Mouse (Mus musculus) forebrain, embryonic 13.5 days (tissue): ENCODE results near the gene Dgcr8. TPM values are rescaled to one million over a fixed set of nuclear protein-coding genes. Genes with fewer than 3 reads are reported as not detected.
A peak's percentile ranks its signal among the peaks of the same experiment; 100 is the strongest.

ENCODE experiments used
- ATAC-seq: fragments of 200-750 bp; cut with Nextera tagmentation; 2 replicates; pipeline ENCODE4 v1.8.0; 2017
- H3K27ac ChIP-seq: fragments of 300-500 bp; sonication (generic); 2 replicates; pipeline ENCODE4 v1.5.1; 2015; ENCODE audit warnings: inconsistent platforms, mild to moderate bottlenecking, moderate library complexity
- H3K27me3 ChIP-seq: fragments of 300-500 bp; sonication (generic); 2 replicates; pipeline ENCODE4 v1.6.1; 2015; ENCODE audit warnings: mild to moderate bottlenecking, inconsistent platforms
- H3K36me3 ChIP-seq: fragments of 300-500 bp; sonication (generic); 2 replicates; pipeline ENCODE4 v1.6.1; 2015; ENCODE audit warnings: mild to moderate bottlenecking, inconsistent platforms; ENCODE audit not compliant: poor library complexity, severe bottlenecking
- H3K4me1 ChIP-seq: fragments of 300-500 bp; sonication (generic); 2 replicates; pipeline ENCODE4 v1.6.1; 2015; ENCODE audit warnings: inconsistent platforms
- H3K4me2 ChIP-seq: fragments of 300-500 bp; sonication (generic); 2 replicates; pipeline ENCODE4 v1.6.1; 2015; ENCODE audit warnings: inconsistent platforms, mild to moderate bottlenecking, moderate library complexity
- H3K4me3 ChIP-seq: fragments of 300-500 bp; sonication (generic); 2 replicates; pipeline ENCODE4 v1.5.1; 2015; ENCODE audit warnings: mild to moderate bottlenecking, inconsistent platforms
- H3K9ac ChIP-seq: fragments of 300-500 bp; sonication (generic); 2 replicates; pipeline ENCODE4 v1.6.1; 2015; ENCODE audit warnings: mild to moderate bottlenecking, inconsistent platforms
- H3K9me3 ChIP-seq: fragments of 300-500 bp; sonication (generic); replicated peaks from 2 replicates; pipeline ENCODE4 v1.6.1; 2016; ENCODE audit warnings: inconsistent platforms
- WGBS: fragments of 180-500 bp; shearing (Covaris S2); methylation state at CpG from one replicate; pipeline ENCODE4 v1.1.7; 2015; 5-methylcytosine and 5-hydroxymethylcytosine counted together
- microRNA counts: library from miRNA; unstranded; fragments of <30 nt; microRNA quantifications from one replicate; lab custom pipeline; 2016
- microRNA-seq: library from miRNA; unstranded; fragments of <30 nt; microRNA quantifications from one replicate; pipeline ENCODE4, GENCODE M21; 2016
- polyA plus RNA-seq: library from polyadenylated mRNA; unstranded; fragments of >200 nt; fragmentation: Nextera tagmentation; extraction: Ambion mirVana; gene quantifications from 2 replicates; pipeline ENCODE4 v1.2.1, GENCODE M21; 2015

Gene Dgcr8
- polyA plus RNA-seq, 1 experiment from 2014 or later: 37.7 TPM

- Histone ChIP-seq H3K4me1 (peaks cover 43% of the 10 kb centered on the region), H3K9me3 (no peaks in the 10 kb centered on the region), H3K9ac (no peak overlapping the region), H3K4me3 (no peak overlapping the region), H3K27me3 (no peaks in the 10 kb centered on the region), H3K27ac (no peak overlapping the region), H3K36me3 (no peaks in the 10 kb centered on the region), H3K4me2 (0 out of 2 replicates have a peak overlapping the region, but pooled peaks have one; percentile 7)
- 46% methylated on average over 10 of the region's 10 CpGs for WGBS
- ATAC-seq: peak; percentile 31
Measured at GRCm38 (mm10) chr16:18211417-18212171, 77.5 kb downstream of the Dgcr8 start.

- no peak overlapping the region for H3K27ac ChIP-seq
Measured at GRCm38 (mm10) chr16:18210701-18211416, 78.2 kb downstream of the Dgcr8 start.

More at GRCm38 (mm10) chr16:18210701-18211416, 78.2 kb downstream of the Dgcr8 start:
- Histone ChIP-seq H3K27me3 (no peaks in the 10 kb centered on the region), H3K9me3 (no peaks in the 10 kb centered on the region), H3K4me3 (no peak overlapping the region), H3K36me3 (no peaks in the 10 kb centered on the region), H3K4me2 (no peak overlapping the region), H3K4me1 (peaks cover 37% of the 10 kb centered on the region), H3K9ac (no peak overlapping the region)
- 23% methylated on average over 8 of the region's 8 CpGs for WGBS
- ATAC-seq: no peak

MicroRNAs within 50 kb of the gene (microRNA counts, 519-probe panel; counts per million panel counts)
- 177 counts per million, percentile 53 among the panel's probes with 10 or more counts for microRNA mmu-miR-1306 (lab: Ali Mortazavi, UCI)
- microRNA mmu-miR-185 (lab: Ali Mortazavi, UCI): 4,042 counts per million, percentile 79 among the panel's probes with 10 or more counts

Small RNAs within 50 kb of the gene (microRNA-seq; reads per million reads assigned to microRNA genes)
- gene Gm24572: 3.0 reads per million, percentile 4 among the genes with 10 or more reads in this experiment
- gene Mir1306: 300 reads per million, percentile 65 among the genes with 10 or more reads in this experiment
- gene Mir185: 528 reads per million, percentile 71 among the genes with 10 or more reads in this experiment

Other genes with a start within 250 kb of the Dgcr8 start
- gene Dgcr6, start 236.4 kb downstream of the Dgcr8 start, polyA plus RNA-seq: 164 and 168 TPM in 2 replicates
- 3.7 and 6.3 TPM in 2 replicates for gene Prodh, start 199.0 kb downstream of the Dgcr8 start, polyA plus RNA-seq
- 7.3 and 7.8 TPM in 2 replicates for gene Rtn4r, start 161.6 kb downstream of the Dgcr8 start, polyA plus RNA-seq
- gene Ccdc188, start 71.4 kb downstream of the Dgcr8 start, polyA plus RNA-seq: 0.13 TPM in 1 of 2 replicates, not detected in the other
- 7.7 and 8.4 TPM in 2 replicates for gene Zdhhc8, start 54.1 kb downstream of the Dgcr8 start, polyA plus RNA-seq
- 116 and 126 TPM in 2 replicates for gene Trmt2a, start 40.6 kb downstream of the Dgcr8 start, polyA plus RNA-seq
- 726 and 766 TPM in 2 replicates for gene Ranbp1, start 40.5 kb downstream of the Dgcr8 start, polyA plus RNA-seq
- gene Gm49776, start 30.9 kb downstream of the Dgcr8 start, polyA plus RNA-seq: 2.5 and 7.6 TPM in 2 replicates
- gene Tango2, start 58.9 kb upstream of the Dgcr8 start, polyA plus RNA-seq: 59.2 and 63.2 TPM in 2 replicates
- gene Arvcf, start 58.9 kb upstream of the Dgcr8 start, polyA plus RNA-seq: 77.2 and 95.0 TPM in 2 replicates
- 23.4 and 25.1 TPM in 2 replicates for gene Txnrd2, start 137.1 kb upstream of the Dgcr8 start, polyA plus RNA-seq
- gene Comt, start 137.6 kb upstream of the Dgcr8 start, polyA plus RNA-seq: 64.0 and 70.1 TPM in 2 replicates
- 14.5 and 14.8 TPM in 2 replicates for gene Gnb1l, start 209.5 kb upstream of the Dgcr8 start, polyA plus RNA-seq
- 3.6 TPM in 2 replicates for gene Rtl10, start 209.7 kb upstream of the Dgcr8 start, polyA plus RNA-seq